Mouse (Mus musculus) thymus, adult 2 months (tissue): Measurements from ENCODE around the gene Prkag3.

Source experiments
- CTCF ChIP-seq: fragments of 200-500 bp; IDR thresholded peaks from 2 replicates; pipeline ENCODE4 v1.5.1; 2012; ENCODE audit warnings: mild to moderate bottlenecking, control low read depth, low read length, moderate library complexity, borderline replicate concordance; ENCODE audit not compliant: control insufficient read depth, poor library complexity, insufficient read depth; ENCODE audit errors: extremely low read depth
- POLR2A ChIP-seq: fragments of 200-500 bp; IDR thresholded peaks from 2 replicates; pipeline ENCODE4 v1.6.1; 2012; ENCODE audit warnings: mild to moderate bottlenecking, low read length, control low read depth, moderate library complexity; ENCODE audit not compliant: control insufficient read depth, poor library complexity, insufficient read depth; ENCODE audit errors: extremely low read depth

- TF ChIP-seq CTCF: no peak
- TF ChIP-seq POLR2A: no peak
These were observed 21.9 kb upstream of the Prkag3 start for GRCm38 (mm10) chr1:74770727-74771466.
